Mouse (Mus musculus) bone marrow, adult 2 months (tissue): ENCODE measurements at regions not wholly inside any gene's neighbourhood (a gene's known extent, or its start where the extent isn't known, plus 50 kb on each side); places are given as distances from the start of the nearest gene placed in this dataset.

Experiments
- CTCF ChIP-seq: fragments of 200-500 bp; IDR thresholded peaks from 2 replicates; pipeline ENCODE4 v1.5.1; 2011; ENCODE audit warnings: low read length, control low read depth; ENCODE audit not compliant: control insufficient read depth, insufficient read depth
- POLR2A ChIP-seq: fragments of 200-500 bp; IDR thresholded peaks from 2 replicates; pipeline ENCODE4 v1.6.1; 2011; ENCODE audit warnings: low read depth, mild to moderate bottlenecking, control low read depth, low read length, borderline replicate concordance; ENCODE audit not compliant: control insufficient read depth

DNA sequence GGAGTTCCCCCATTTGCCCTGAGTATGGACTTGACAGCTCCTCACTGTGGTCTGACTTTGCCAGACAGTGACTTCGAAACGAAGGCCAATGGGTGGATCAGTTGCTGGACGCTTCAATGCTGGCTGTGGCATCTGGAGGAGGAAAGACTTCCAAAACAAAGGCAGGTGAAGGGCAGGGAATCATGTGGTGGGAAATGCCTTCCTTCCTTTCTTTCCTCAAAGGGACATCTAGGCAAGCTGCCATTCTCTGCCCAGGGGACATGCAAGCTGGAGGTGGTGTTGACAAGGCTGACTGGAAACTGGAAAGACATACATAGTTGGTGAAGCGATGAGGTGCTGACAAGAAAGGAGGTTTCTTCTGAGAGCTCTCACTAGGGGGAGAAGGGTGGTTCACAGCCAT, 74.5 kb upstream of the Serp2 start:
- no peak for TF ChIP-seq POLR2A
- TF ChIP-seq CTCF = no peak
